Mouse (Mus musculus) inflammation-experienced regulatory T-cells, adult 16 weeks (primary cell): ENCODE results near the gene Esrrb. TPM values are rescaled to one million over a fixed set of nuclear protein-coding genes. Genes with fewer than 3 reads are reported as not detected.

ENCODE experiments used
- polyA plus RNA-seq: library from polyadenylated mRNA; unstranded; fragments of 100-300 nt; shearing (Covaris generic); gene quantifications from one replicate; pipeline ENCODE4 v1.2.1, GENCODE M21; 2017

Esrrb gene
- not detected for polyA plus RNA-seq

GRCm38 (mm10) chr12:86360696-86361631, at the start of gene Esrrb:
Gene Esrrb, plus strand, starts transcription at chr12:86361117.

Other genes starting within 250 kb of the Esrrb start
- gene Gpatch2l, start 119.3 kb upstream of the Esrrb start, polyA plus RNA-seq: 40.4 TPM